Mouse (Mus musculus) brain, embryonic 14.5 days (tissue): Measurements from ENCODE around the gene Dcdc2c. TPM values are rescaled to one million over a fixed set of nuclear protein-coding genes. Genes with fewer than 3 reads are reported as not detected.

ENCODE experiments used
- DNase-seq: peaks from one replicate; pipeline ENCODE4 v3.0.0-alpha.2; 2011; ENCODE audit warnings: low read depth
- CTCF ChIP-seq: fragments of 200-500 bp; IDR thresholded peaks from 2 replicates; pipeline ENCODE4 v1.5.1; 2012; ENCODE audit warnings: inconsistent platforms, mild to moderate bottlenecking, moderate library complexity, borderline replicate concordance; ENCODE audit not compliant: insufficient read depth, insufficient read length; ENCODE audit errors: extremely low read depth
- POLR2A ChIP-seq: fragments of 200-500 bp; IDR thresholded peaks from 2 replicates; pipeline ENCODE4 v1.6.1; 2012; ENCODE audit warnings: mild to moderate bottlenecking, inconsistent platforms, borderline replicate concordance; ENCODE audit not compliant: poor library complexity, insufficient read depth, insufficient read length, severe bottlenecking; ENCODE audit errors: extremely low read depth
- polyA plus RNA-seq: library from polyadenylated mRNA; depleted of rRNA; stranded (reverse); fragments of >200 nt; gene quantifications from 2 replicates; pipeline ENCODE4 v1.2.3, GENCODE M21; 2012; rRNA removed

Gene Dcdc2c
- polyA plus RNA-seq, 1 experiment = 0.07 TPM

DNA sequence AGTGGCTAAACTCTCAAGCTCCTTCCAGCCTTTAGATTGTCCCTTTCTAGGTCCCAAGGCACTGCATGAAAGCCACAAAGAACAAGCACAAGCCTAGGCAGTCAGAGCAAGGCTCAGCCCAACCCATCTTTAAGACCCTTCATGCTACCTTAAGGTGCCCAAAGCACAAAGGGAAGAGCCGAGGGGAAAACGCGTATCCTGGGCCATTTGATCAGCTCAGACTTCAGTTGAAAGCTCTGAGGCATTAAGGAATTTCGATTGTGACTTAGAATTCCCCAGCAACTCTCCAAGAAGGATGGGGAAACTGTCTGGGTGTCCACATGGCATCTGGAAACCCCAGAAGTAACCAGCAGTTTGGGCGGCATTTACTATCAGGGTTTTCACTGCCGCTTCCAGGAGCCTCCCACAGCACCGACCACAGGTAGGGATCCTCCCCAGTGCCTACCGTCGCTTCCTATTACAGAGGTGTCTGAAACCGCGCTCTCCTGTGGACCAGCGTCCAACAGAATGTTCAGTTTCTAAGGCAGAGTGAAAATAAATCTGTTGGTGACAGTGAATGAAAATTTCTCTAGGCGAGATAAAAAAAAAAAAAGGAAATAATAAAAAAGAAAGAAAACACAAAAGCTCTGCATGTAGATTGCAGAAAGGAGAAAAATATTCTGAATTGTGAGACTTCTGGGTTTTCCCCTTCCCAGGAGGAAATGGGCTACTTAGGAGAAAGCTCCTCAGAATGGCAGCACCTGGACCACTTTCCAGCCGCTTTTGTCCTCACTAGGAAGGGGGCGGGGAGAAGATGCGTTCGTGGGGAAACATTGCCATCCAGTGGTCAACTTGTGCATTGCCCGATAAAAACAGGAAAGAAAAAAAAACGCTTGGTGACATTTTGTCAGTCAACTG lies 120.1 kb downstream of the Dcdc2c start:
- DNase-seq = peak; percentile 96
- TF ChIP-seq CTCF = peak; percentile 93
- TF ChIP-seq POLR2A = no peak

DNA sequence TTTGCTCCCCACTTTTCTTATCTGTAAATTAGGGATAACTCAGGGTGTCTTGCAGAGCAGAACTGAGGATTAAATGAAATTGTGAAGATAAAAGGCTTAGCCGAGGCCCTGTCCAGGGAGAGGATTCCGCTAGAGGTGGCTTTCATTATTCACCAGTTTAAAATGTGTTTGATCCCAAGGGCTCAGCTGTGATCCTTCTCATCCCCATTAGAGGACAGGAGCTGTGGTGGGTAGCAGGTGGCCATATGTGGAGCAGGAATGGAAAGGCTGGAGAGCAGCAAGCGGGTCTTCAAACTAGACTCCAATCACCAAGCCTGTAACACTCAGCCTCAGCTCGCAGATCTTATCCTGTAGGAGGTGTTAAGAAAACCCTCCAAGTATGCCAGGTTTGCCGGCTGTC lies 122.3 kb downstream of the Dcdc2c start:
- peak; percentile 13 for DNase-seq
- no peak for TF ChIP-seq CTCF
- TF ChIP-seq POLR2A = no peak

DNA sequence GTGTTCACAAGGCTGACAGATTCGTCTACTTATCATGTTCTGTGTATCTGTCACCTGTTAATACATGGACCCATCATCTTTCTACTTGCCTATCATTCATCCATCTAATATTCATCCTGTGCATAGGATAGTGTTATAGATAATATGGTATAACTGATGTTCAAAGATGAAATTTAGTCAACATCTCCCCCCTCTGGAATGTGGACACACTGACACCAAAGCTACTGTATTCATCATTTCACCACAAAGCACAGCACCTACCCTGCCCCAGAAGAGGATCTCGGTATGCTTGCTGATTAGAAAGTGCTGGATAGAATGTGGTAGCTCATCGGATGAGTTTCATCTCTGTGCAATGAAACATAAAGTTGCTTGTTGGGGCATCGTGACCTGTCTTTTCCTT lies 135.2 kb downstream of the Dcdc2c start:
- peak; percentile 32 for DNase-seq
- no peak for TF ChIP-seq CTCF
- TF ChIP-seq POLR2A = no peak

DNA sequence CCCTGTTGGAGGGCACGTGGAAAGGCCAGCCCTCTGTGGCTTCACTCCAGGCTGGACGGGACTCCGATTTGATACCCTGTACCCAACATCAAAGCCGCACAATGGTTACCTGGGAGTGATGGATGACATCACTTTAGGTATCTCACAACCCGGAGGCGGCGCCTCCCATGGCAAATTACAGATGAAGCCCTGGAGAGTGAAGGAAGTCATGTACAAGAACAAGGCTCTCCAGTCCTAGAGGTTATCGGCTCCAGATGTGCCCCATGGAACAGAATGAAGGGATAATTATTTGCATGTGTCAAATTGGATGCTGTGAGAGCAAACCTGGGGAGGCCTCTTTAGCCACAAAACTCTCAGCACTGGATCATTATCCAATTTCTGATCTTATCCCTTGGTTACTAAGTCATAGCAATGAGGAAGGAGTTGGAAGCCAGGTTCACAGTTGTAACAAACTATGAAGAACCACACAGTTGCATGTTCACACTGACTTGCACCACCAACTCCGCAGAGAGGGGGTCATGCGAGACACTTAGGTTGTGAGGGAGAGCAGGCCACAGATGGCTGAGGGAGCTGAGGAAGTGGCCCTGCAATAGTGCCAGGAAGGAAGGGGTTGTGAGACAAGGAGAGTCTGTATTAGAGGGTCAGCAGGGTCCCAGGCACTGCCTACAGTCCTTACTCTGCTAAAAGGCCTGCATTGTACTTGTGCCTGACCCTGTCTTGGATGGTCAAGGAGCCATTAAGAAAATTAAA lies 144.4 kb downstream of the Dcdc2c start:
- no peak for TF ChIP-seq CTCF
- no peak for TF ChIP-seq POLR2A
- DNase-seq = no peak

DNA sequence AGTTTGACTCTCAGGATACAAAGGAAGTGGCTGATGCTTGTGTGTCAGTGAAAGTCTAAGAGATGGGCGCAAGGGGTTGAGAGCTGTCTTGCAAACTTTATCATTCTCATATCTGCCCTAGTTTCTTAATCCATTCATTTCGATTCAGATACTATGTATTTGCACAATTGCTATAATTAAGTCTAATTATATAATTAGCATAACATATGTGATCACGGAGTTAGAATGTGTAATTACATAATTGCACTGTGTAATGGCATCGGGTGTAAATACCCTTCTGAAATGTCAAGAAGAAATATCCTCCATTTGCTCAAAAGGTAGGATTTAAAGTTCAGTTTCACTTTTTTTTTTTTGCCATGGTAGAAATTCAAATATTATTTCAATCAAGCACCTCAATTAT lies 149.9 kb downstream of the Dcdc2c start:
- TF ChIP-seq POLR2A (no peak), CTCF (no peak)
- peak; percentile 51 for DNase-seq

DNA sequence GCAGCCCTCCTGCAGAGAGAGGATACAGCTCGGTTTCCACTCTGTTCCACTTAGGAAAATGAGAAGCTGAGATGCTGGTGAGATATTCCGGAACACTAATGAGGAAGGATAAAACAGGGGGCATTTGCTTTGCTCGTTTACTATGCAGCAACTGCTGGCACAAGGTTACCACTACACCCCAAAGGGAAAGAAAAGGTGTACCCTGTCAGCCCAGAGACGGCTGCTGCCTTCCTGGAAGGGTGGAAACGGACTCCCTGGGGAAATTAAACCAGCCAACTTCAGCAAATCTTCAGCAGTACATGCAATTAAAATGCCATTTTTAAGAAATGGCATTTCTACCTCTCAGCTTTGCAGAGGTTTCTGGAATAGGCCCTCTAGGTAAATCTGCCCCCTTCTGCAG lies 150.8 kb downstream of the Dcdc2c start:
- peak; percentile 60 for DNase-seq
- TF ChIP-seq CTCF = no peak
- TF ChIP-seq POLR2A = no peak

DNA sequence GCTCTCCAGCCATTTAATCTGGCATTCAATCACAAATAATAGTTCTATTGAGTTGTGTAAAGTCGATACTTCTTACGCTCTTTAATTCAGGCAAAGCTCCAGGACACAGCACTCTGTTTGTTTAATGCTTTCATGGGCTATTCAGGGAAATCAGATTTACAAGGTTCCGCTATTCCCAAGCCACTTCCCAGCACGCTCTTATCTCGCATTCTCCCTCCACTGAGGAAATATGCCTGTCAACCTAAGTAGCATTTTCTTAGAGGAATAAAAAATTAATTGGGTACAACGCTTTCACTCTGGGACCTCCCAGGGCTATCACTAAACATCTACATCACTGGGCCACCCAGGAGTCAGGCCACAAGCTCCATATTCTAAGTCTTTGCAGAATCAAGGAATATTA lies 160.1 kb downstream of the Dcdc2c start:
- DNase-seq = peak; percentile 88
- no peak for TF ChIP-seq POLR2A
- TF ChIP-seq CTCF = no peak

Other genes with a start within 250 kb of the Dcdc2c start
- 0.10 TPM in 1 of 2 replicates, not detected in the other for gene Allc, start 30.1 kb upstream of the Dcdc2c start, polyA plus RNA-seq
- 0.82 and 0.97 TPM in 2 replicates for gene Colec11, start 71.0 kb upstream of the Dcdc2c start, polyA plus RNA-seq
- gene Rps7, start 83.6 kb upstream of the Dcdc2c start, polyA plus RNA-seq = 835 and 914 TPM in 2 replicates
- 22.1 and 23.6 TPM in 2 replicates for gene Rnaseh1, start 97.2 kb upstream of the Dcdc2c start, polyA plus RNA-seq
- gene Adi1, start 122.8 kb upstream of the Dcdc2c start, polyA plus RNA-seq = 15.4 and 15.7 TPM in 2 replicates
- gene Trappc12, start 198.1 kb upstream of the Dcdc2c start, polyA plus RNA-seq = 40.6 and 41.8 TPM in 2 replicates
- gene Eipr1, start 199.4 kb upstream of the Dcdc2c start, polyA plus RNA-seq = 57.1 and 59.9 TPM in 2 replicates